Mouse (Mus musculus) stomach, embryonic 14.5 days (tissue): ENCODE data around the gene Mon2. TPM values are rescaled to one million over a fixed set of nuclear protein-coding genes. Genes with fewer than 3 reads are reported as not detected.

Experiments used
- ATAC-seq: fragments of 200-750 bp; cut with Nextera tagmentation; 2 replicates; pipeline ENCODE4 v1.8.0; 2017; ENCODE audit warnings: low read depth, moderate TSS enrichment; ENCODE audit not compliant: insufficient number of reproducible peaks, insufficient read depth, low FRiP score
- H3K27ac ChIP-seq: fragments of 300-500 bp; sonication (generic); 2 replicates; pipeline ENCODE4 v1.5.1; 2014; ENCODE audit warnings: mild to moderate bottlenecking, low read length, moderate library complexity, mixed read lengths
- H3K27me3 ChIP-seq: fragments of 300-500 bp; sonication (generic); 2 replicates; pipeline ENCODE4 v1.6.1; 2014; ENCODE audit warnings: low read length, control low read depth, mixed read lengths; ENCODE audit not compliant: control insufficient read depth, insufficient read depth
- H3K36me3 ChIP-seq: fragments of 300-500 bp; sonication (generic); 2 replicates; pipeline ENCODE4 v1.6.1; 2014; ENCODE audit warnings: mild to moderate bottlenecking, control low read depth, low read length, moderate library complexity, mixed read lengths; ENCODE audit not compliant: control insufficient read depth, insufficient read depth
- H3K4me1 ChIP-seq: fragments of 300-500 bp; sonication (generic); 2 replicates; pipeline ENCODE4 v1.6.1; 2014; ENCODE audit warnings: low read length, control low read depth, mixed read lengths; ENCODE audit not compliant: control insufficient read depth, insufficient read depth
- H3K4me2 ChIP-seq: fragments of 300-500 bp; sonication (generic); replicated peaks from 2 replicates; pipeline ENCODE4 v1.6.1; 2014; ENCODE audit warnings: low read depth, low read length, control low read depth
- H3K4me3 ChIP-seq: fragments of 300-500 bp; sonication (generic); 2 replicates; pipeline ENCODE4 v1.5.1; 2014; ENCODE audit warnings: low read depth, low read length, control low read depth
- H3K9ac ChIP-seq: fragments of 300-500 bp; sonication (generic); replicated peaks from 2 replicates; pipeline ENCODE4 v1.6.1; 2014; ENCODE audit warnings: low read depth, mild to moderate bottlenecking, control low read depth, low read length, moderate library complexity, mixed read lengths
- H3K9me3 ChIP-seq: fragments of 300-500 bp; sonication (generic); 2 replicates; pipeline ENCODE4 v1.6.1; 2016; ENCODE audit warnings: low read depth, low read length, control low read depth; ENCODE audit not compliant: control insufficient read depth
- WGBS: fragments of 180-500 bp; shearing (Covaris S2); extraction: QIAGEN DNeasy Blood & Tissue Kit; methylation state at CpG from one replicate; pipeline ENCODE4 v1.1.7; 2014; 5-methylcytosine and 5-hydroxymethylcytosine counted together
- polyA plus RNA-seq: library from polyadenylated mRNA; unstranded; fragments of >200 nt; fragmentation: Nextera tagmentation; extraction: Ambion mirVana; gene quantifications from 2 replicates; pipeline ENCODE4 v1.2.1, GENCODE M21; 2014

The Mon2 gene
- polyA plus RNA-seq, 1 experiment from 2014 or later, result 34.0 TPM

DNA sequence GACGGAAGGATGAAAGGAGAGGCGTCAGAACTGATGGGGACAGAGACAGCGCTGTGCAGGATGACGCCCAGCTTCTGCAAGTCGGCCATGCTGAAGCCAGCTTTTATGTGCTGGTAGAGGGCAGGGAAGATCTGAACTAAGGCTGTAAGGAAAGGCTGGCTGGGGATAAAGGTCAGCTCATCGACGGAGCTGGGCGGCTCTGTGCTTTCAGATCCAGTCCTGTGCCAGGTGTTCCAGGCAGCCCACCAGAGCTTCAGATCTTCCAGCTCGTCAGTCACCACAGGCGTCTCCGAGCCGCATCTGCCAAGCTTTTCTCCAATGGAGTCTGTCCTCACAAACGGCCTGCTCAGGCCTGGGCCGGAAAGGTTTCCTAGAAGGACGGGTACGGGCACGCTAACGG lies 62.9 kb downstream of the Mon2 start:
- Histone ChIP-seq H3K36me3 (peaks cover 48% of the 10 kb centered on the region), H3K27me3 (no peaks in the 10 kb centered on the region), H3K4me1 (no peaks in the 10 kb centered on the region), H3K4me2 (no peak overlapping the region), H3K9me3 (no peaks in the 10 kb centered on the region), H3K27ac (no peak overlapping the region), H3K4me3 (no peak overlapping the region), H3K9ac (no peak overlapping the region)
- WGBS, result 37% methylated on average over 18 of the region's 18 CpGs
- no peak for ATAC-seq

DNA sequence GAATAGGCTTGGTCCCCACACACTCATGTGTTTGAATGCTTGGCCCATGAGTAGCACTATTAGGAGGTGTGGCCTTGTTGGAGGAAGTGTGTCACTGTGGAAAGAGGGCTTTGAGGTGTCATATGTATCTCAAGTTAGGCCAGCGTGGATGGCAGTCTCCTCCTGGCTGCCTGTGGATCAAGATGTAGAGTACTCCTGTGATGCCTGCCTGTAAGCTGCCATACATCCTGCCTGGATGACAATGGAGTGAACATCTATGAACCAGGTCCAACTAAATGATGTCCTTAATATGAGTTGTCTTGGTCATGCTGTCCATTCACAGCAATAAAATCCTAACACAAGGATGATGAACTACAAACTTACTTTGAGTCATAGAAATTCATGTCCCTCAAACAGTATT lies 64.9 kb downstream of the Mon2 start:
- Histone ChIP-seq H3K9me3 (no peaks in the 10 kb centered on the region), H3K27ac (no peak overlapping the region), H3K4me2 (no peak overlapping the region), H3K9ac (no peak overlapping the region), H3K4me3 (no peak overlapping the region), H3K36me3 (peaks cover 54% of the 10 kb centered on the region), H3K27me3 (no peaks in the 10 kb centered on the region), H3K4me1 (no peaks in the 10 kb centered on the region)
- 91% methylated on average over 1 of the region's 1 CpGs for WGBS
- no peak for ATAC-seq

DNA sequence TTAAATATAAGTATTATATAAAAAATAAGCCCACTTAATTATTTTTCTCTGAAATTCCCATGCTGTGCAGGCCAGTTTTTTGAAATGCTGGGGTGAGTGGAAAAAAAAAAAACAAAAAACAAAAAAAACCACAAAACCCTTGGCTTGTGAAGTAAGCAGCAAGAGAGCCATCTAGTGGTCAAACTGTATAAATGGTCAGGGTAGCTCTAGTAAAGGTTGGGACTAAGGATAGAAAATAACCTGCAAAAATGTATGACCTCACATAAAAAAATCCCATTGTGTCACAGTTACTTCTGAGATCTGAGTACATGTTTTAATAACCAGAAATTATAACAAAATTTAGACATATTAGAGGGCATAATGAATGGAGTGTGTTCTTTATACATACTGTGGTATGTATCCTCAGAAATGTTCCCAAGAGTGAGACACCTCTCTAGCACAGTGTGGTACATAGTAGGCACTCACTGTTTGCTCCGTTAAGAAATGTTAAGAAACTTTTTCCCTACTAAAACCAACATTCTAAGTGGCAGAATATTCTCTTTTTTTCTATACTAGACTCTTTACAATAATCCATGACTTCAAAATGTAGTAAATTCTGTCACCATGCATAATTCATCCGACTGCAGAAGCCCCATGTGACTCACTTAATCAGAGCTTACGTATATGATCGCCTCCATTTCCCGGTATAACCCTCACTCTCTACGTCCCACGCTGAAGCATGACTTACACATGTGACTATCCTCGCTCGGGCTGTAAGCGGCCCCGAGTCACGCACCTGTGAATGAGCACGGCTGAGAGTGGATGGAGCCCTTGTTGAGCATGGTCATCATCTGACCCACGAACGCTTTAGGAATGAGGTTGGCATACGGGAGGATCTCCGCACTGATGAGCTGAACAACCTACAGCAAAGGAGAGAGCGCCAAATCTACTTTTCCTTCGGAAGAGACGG lies 70.8 kb downstream of the Mon2 start:
- Histone ChIP-seq H3K4me3 (no peak overlapping the region), H3K27ac (no peak overlapping the region), H3K9ac (no peak overlapping the region), H3K36me3 (peaks cover 36% of the 10 kb centered on the region), H3K4me1 (no peaks in the 10 kb centered on the region), H3K27me3 (no peaks in the 10 kb centered on the region), H3K9me3 (no peaks in the 10 kb centered on the region), H3K4me2 (no peak overlapping the region)
- 90% methylated on average over 20 of the region's 20 CpGs for WGBS
- no peak; the same call in 1 of the 2 replicates for ATAC-seq

DNA sequence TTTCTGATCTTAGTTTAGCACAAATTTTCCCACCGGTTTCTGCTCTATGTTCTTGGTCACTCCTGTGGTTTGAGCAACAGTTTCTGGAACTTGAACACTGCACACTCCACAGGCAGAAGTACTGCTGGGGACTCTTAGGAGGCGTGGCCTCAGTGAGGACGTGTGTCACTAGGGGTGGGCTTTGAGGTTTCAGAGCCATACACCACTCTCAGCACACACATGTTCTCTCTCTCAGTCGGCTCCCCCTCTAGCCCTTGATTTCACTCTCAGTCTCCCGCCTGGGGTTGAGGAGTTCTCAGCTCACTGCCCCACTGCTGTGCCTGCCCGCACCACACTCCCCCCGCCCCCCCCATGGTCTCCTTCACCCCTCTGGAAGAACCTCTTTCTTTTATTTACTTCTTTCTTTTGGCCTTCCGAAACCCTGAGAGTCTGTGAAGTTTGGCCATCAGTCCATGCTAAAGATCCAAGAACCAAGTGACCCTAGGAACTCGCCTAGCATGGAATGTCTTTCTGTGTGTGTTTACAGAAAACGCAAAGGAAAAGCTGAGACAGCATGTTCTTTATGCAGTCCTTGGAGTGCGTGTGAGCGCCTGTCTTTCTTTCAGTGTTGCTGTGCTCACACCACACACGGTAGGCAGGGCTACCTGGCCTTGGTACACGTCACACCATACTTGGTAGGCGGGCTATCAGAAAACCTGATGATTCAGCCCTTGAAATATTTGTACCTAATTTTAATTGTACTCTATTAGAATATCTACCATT lies 71.6 kb downstream of the Mon2 start:
- no peak overlapping the region for H3K4me3 ChIP-seq
- H3K9me3 ChIP-seq, result no peaks in the 10 kb centered on the region
- no peak for ATAC-seq
- WGBS, result 69% methylated on average over 15 of the region's 15 CpGs
- no peak overlapping the region for H3K4me2 ChIP-seq
- H3K27ac ChIP-seq, result no peak overlapping the region
- H3K4me1 ChIP-seq, result no peaks in the 10 kb centered on the region
- no peak overlapping the region for H3K9ac ChIP-seq
- H3K36me3 ChIP-seq, result peaks cover 36% of the 10 kb centered on the region
- no peaks in the 10 kb centered on the region for H3K27me3 ChIP-seq

DNA sequence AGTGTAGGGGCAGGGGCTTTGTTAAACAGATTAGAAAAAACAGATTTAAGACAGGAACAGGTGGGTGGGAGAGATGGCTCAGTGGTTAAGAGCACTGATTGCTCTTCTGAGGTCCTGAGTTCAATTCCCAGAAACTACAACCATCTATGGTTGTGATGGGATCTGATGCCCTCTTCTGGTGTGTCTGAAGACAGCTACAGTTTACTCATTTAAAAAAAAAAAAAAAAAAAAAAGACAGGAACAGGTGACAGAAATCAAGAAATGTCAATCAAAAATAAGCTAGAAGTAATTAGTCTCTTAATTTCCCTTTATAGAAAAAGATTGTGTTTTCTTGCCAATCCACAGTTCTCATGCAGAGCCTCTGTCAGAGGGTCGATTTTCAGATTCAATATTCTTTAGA lies 74.3 kb downstream of the Mon2 start:
- H3K36me3 ChIP-seq, result peaks cover 44% of the 10 kb centered on the region
- WGBS, result 85% methylated on average over 1 of the region's 1 CpGs
- H3K4me3 ChIP-seq, result no peak overlapping the region
- H3K9ac ChIP-seq, result no peak overlapping the region
- H3K27me3 ChIP-seq, result no peaks in the 10 kb centered on the region
- H3K27ac ChIP-seq, result no peak overlapping the region
- H3K4me2 ChIP-seq, result no peak overlapping the region
- no peaks in the 10 kb centered on the region for H3K4me1 ChIP-seq
- no peaks in the 10 kb centered on the region for H3K9me3 ChIP-seq
- no peak for ATAC-seq

DNA sequence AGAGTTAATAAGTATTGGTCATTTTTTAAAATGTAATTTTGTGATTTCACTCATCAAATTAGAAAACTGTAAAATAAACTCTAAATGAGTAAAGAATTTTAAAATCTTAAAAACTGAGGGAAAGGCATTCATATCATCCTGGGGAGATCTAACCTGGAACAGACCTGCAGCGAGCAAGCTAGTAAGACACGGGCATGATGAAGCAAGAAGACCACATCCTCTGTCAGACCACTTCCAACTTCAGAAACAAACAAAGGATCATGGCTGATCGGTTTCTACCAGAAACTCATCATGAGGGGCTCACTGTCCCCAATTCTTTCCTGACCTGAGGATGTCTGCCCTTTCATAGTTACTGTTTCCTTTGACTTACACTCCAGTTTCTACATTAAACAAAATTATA lies 74.9 kb downstream of the Mon2 start:
- Histone ChIP-seq H3K4me3 (no peak overlapping the region), H3K4me1 (no peaks in the 10 kb centered on the region), H3K27me3 (no peaks in the 10 kb centered on the region), H3K4me2 (no peak overlapping the region), H3K36me3 (peaks cover 45% of the 10 kb centered on the region), H3K27ac (no peak overlapping the region), H3K9ac (no peak overlapping the region), H3K9me3 (no peaks in the 10 kb centered on the region)
- 84% methylated on average over 3 of the region's 3 CpGs for WGBS
- no peak for ATAC-seq

DNA sequence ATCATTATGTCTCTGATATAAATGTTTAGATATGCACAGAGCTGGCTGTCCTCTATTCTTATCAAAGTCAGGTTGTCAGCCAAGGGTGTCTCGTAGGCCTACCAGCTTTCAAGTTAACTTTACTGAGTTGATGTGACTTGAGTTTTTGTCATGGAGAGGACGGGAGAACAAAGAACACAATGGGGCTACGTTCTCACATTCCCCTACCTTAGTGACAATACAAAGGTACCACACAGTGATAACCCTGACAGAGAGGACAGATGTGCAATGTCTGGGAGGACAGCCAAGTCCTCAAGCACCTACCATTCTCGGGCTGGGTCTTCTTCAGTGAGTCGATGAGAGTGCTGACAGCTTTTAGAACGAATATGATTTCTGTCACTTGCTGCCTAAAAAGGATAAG lies 76.9 kb downstream of the Mon2 start:
- H3K9ac ChIP-seq, result no peak overlapping the region
- no peaks in the 10 kb centered on the region for H3K9me3 ChIP-seq
- H3K27ac ChIP-seq, result no peak overlapping the region
- H3K4me2 ChIP-seq, result no peak overlapping the region
- H3K36me3 ChIP-seq, result peaks cover 61% of the 10 kb centered on the region
- no peak overlapping the region for H3K4me3 ChIP-seq
- ATAC-seq, result no peak
- no peaks in the 10 kb centered on the region for H3K27me3 ChIP-seq
- H3K4me1 ChIP-seq, result no peaks in the 10 kb centered on the region
- WGBS, result 81% methylated on average over 6 of the region's 6 CpGs

DNA sequence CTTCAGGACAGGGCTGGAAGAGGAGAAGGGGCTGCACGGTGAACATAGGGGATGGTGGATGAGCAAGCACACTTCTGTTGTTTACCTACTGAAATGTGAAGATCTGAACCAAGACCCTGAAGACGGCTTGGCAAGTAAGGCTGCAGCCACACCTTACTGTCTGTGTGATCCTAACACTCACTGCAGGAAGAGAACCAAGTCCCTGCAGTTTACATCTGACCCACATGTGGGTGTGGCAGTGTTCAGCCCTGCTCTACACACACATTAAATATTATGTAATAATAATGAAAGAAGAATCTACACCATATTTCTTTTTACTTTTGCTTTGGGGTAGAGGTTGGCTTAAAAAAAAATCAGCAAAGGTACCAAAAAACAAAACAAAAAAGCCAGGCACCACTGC lies 78.5 kb downstream of the Mon2 start:
- Histone ChIP-seq H3K27ac (no peak overlapping the region), H3K4me1 (no peaks in the 10 kb centered on the region), H3K4me2 (no peak overlapping the region), H3K27me3 (no peaks in the 10 kb centered on the region), H3K4me3 (no peak overlapping the region), H3K9me3 (no peaks in the 10 kb centered on the region), H3K9ac (no peak overlapping the region), H3K36me3 (peaks cover 53% of the 10 kb centered on the region)
- 77% methylated on average over 2 of the region's 2 CpGs for WGBS
- no peak for ATAC-seq
